Mouse (Mus musculus): ENCODE measurements around the gene Zfpm1.

- TF ChIP-seq CTCF (IDR thresholded peaks at IDR 0.05; ENCODE audit: control insufficient read depth, insufficient read depth, insufficient replicate concordance, low read depth, low read length), result no peak
- TF ChIP-seq POLR2A (IDR thresholded peaks at IDR 0.05; ENCODE audit: control insufficient read depth, low read depth, low read length), result no peak
These were observed 49.2 kb downstream of the Zfpm1 start for GRCm38 (mm10) chr8:122331134-122331523.

Data from testis, adult 2 months (tissue).